Mouse (Mus musculus) adrenal gland, postnatal 14 days (tissue): ENCODE measurements around the gene Hpf1. TPM values are rescaled to one million over a fixed set of nuclear protein-coding genes. Genes with fewer than 3 reads are reported as not detected.

ENCODE experiments used
- DNase-seq: peaks from one replicate; pipeline ENCODE4 v3.0.0; 2021; ENCODE audit warnings: mixed read lengths
- long read RNA-seq, 2 experiments: library from polyadenylated mRNA; stranded (forward); transcript quantifications; one replicate each; pipeline ENCODE4 v2.0.0; 2021
- total RNA-seq: library from RNA; stranded (reverse); gene quantifications from 2 replicates; pipeline ENCODE4 v1.2.3, GENCODE M21; 2021

Hpf1 gene
- total RNA-seq, result 25.9 and 30.3 TPM in 2 replicates
- long read RNA-seq, experiment 1, transcript Hpf1-201 (8 exons, 1,191 nt), result major isoform, 29 of 35 reads
- long read RNA-seq, experiment 1, partial matches to known transcripts, result 1 of 35 reads
- long read RNA-seq, experiment 1, other reads (novel, unspliced or antisense), result 2 of 35 reads
- long read RNA-seq, experiment 2, transcript Hpf1-201 (8 exons, 1,191 nt), result major isoform, 29 of 40 reads
- long read RNA-seq, experiment 2, partial matches to known transcripts, result 5 of 40 reads
- long read RNA-seq, experiment 2, other reads (novel, unspliced or antisense), result 4 of 40 reads

DNA sequence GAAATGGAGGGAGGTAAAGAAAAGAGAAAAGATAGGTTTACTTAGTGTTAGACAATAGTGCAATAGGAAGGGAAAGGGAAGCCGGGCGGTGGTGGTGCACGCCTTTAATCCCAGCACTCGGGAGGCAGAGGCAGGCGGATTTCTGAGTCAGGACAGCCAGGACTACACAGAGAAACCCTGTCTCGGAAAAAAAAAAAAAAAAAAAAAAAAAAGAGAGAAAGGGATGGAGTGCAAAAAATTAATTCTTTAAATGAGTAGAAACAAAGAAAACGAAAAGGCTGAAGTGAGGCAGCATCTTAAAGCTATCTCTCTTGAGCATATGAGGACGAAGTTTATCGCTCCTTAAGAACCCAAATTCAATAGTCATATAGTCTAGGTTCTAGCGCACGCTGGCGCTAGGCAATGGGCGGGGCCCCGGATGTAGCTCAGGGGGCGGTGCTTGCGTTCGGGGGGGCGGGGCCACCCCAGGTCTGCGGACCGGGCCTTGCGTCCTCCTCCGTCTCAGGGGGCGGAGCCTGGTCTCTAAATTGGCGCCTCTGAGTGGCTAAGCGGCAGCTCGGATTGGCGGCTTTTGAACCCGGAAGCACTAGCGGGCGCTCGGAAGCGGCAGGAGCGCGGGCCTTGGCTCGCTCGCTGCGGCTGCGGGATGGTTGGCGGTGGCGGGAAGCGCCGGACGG is at the start of gene Hpf1:
Gene Hpf1, plus strand, starts transcription at position 576 of the 677 bp plus-strand sequence.
- DNase-seq, result peak; percentile 97

DNA sequence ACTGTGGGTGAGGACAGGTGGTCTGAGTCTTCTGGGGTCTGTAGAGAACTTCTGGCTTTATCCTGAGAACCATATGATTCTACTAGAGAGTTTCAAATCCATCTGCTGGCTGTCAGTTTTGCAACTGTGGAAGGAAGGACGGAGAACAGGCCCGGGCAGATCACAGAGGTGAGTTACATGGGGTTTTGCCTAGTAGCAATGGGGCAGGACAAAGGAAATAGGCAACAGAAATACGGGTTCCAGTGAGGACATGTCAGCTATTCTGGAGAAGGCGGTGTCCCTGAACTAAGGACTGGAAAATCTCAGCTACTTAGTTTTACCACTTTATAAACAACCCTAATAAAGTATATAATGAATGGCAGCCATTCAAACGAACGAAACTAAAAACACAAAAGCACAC is 47.8 kb upstream of the Hpf1 start:
- DNase-seq, result no peak

DNA sequence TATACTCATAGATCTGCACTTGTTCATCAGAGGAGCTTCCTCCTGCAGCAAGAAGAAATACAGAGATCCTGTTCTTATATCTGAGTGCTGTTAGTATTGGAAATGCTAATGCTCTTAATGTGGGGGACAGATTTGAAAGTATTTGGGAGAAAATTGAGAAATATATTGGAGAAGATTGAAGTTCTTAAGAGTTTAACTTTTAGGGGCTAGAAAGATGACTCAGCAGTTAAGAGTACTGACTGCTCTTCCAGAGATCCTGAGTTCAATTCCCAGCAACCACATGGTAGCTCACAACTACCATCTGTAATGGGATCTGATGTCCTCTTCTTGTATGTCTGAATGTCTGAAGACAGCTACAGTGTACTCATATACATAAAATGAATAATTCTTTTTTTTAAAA is 32.7 kb upstream of the Hpf1 start:
- DNase-seq, result no peak

DNA sequence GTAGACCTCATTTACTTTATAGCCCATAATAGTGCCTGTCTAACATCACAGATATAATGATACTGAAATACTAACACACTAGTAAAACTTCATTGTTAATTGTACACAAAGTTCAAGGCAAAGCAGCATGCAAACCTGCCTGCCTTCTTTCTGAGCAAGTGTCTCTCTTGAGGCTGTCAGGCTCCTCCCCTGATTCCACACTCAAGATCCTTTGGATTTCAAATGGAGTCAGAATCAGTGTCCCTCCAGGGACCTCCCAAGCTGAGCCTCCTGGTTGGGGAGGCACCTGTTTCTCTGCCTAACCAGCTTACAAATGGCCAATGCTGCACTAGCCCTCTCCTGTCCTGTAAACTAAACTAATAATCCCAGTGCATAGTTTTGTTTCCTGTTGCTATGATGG is 32.1 kb upstream of the Hpf1 start:
- no peak for DNase-seq

DNA sequence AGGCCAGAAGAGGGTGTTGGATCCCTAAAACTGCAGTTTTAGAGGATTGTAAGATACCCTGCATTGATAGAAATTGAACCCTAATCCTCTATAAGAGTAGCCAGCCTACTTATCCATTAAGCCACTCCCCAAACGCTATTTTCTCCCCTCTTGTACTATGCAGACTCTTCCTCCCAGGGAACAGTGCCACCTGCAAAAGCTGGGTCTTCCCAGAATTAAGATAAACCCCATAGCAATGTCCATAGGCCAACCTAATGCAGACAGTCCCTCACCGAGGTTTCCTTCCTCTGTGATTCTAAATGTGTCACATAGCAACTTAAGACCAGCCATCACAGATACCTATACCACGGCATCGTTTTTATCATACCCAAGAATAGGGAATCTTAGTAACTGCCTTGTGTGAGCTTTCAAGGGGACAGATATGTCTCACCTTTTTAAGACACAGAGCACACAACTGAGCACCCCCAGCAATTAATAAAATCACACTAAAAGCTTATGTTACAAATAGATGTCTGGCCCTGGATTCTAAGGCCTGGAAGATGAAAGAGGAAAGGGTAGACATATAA is 31.2 kb upstream of the Hpf1 start:
- no peak for DNase-seq

DNA sequence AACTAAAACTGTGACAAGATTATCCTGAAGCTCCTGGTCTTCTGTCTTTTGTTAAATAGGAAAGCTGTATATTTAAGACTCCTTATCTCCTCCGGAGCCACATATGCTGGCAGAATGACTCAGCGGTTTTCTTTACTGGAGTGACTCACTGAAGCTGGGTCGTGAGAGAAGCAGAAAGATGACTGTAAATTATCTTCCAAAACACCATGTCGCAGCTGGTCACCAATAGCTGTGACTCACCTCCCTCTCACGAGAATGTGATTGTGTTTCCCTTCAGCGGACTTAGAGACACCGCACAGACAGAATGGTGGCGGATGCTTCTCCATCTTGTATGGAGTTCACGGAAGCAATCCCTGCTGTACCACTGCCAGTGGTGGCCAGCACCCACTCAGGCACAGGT is 30.6 kb upstream of the Hpf1 start:
- DNase-seq, result peak; percentile 56

DNA sequence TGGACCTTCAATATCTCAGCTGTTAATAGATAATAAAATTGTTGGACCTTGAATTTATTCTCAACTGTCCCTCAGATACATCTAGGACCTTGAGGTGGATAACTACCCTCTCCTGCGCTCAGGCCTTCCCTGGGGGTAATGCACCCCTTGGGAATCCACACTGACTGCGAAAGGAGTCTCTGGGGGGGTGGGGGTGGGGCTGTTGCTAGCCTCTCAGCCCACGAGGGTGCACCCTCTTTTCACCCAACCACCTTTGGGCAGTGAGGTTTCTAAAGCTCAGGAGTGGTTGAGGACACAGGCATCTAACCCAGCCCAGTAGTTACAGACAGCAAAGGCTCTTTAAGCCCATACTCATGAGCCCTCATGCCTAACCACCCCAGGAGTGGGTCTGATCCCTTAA is 29.5 kb upstream of the Hpf1 start:
- DNase-seq, result no peak

DNA sequence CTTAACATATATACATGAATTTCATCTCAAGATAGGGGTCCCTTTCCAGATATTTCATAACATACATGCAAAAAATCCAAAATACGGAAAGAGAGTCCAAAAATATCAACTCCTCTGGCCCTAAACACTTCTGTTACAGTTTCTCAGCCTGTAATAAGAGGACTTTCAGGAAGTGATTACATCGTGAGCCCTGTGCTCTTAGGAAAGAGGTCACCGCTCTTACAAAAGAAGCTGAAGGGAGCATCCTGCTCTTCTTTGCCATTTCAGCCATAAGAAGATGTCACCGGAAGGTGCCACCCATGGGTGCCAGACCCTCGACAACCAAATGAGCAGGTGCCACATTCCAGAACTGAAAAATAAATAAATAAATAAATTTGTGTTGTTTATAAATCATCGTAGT is 28.4 kb upstream of the Hpf1 start:
- no peak for DNase-seq

DNA sequence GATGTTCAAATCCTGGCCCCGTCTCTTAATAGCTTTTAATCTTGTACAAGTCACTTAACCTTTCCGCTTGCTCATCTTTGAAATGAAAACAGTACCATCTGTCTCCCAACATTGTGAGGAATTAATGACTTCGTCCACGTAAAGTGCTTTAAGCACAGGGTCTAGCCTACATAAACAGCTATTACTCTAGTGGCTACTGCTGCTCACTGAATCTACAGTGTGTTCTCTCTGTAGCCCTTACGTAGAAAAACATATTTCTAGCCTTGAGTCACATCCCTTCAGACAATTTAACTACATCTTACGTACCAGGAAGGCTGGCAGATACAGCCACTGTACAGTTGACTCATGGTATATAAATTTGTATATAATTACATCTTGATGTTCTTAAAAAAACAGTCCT is 25.3 kb upstream of the Hpf1 start:
- no peak for DNase-seq

DNA sequence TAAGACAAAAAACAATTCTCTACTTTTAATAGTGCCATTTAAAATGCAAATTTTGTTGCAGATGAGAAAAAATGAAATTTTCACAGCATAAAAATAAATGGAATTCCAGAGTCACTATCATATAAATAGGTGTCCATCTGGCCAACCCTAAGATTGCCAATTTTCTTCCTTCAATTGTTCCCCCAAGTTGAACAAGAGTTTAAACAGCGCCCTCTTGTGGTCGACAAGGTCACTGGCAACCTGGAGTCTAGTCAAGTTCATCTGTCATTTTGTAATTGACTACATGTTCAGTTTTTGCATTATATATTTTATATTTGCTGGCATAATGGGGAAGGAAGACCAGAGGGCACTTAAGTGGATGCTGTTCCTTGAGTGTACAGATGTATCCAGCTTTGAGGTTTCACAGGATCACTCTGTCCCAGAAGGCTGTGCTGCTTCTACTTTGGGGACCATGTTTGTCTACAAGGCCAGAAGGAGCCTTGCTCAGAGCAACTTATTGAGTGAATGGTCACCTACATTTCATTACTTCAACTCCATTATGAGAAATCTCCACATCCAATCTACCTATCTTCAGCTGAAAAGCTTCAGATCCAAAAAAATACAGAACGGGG is 24.6 kb upstream of the Hpf1 start:
- DNase-seq, result peak; percentile 81

DNA sequence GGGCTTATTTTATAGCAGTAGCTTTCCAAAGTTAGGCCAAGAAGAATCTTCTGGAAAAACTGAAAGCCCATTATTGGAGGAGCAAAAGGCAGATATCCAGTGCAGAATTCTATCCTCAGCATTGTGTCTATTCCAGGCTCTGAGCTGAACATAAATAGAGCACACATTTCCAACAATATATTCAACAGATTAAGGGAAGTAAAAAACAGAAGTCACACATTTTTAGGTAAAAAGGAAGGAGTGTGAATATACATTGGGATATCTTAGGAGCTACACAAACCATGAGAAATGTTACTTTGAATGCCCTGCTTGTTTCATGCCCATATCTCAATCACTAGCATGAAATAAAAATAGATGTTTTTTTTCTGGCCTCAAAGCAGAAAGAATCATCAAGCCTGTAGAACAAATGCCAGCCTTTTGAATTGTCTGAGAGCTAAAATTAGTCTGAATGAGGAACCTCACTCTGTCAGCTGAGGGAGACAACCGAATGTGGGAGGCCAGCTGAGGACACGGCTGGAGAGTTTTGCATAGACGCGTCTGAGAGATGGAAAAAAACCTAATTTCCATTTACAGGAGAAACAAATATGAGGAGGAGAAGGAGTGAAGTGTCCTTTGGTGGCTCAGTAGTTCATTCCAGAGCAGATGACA is 22.6 kb upstream of the Hpf1 start:
- no peak for DNase-seq

DNA sequence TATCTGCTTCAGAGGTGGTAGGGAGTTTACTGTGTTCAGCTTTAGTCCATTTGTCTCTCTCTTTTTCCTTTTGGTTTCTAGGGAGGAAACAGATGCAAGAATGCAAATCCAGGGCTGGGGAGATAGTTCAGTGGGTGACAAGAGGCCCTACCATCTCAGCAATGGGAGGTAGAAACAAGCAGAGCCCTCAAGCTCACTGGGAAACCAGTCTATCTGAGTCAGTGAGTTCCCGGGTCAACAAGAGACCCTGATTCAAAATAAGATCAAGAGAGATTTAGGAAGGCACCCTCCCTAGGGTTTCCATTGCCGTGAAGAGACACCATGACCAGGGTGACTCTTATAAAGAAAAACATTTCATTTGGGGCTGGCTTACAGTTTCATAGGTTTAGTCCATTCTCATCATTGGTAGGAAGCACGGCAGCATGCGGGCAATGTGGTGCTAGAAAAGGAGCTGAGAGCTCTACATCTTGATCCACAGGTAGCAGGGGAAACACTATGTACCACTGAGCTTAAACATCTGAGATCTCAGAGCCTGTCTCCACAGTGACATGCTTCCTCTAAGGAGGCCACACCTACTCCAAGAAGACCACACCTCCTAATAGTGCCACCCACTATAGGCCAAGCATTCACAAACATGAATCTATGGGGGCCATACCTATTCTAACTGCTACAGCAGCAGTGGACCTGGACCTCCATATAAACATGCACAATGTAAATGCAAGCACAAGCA is 21.8 kb upstream of the Hpf1 start:
- no peak for DNase-seq

DNA sequence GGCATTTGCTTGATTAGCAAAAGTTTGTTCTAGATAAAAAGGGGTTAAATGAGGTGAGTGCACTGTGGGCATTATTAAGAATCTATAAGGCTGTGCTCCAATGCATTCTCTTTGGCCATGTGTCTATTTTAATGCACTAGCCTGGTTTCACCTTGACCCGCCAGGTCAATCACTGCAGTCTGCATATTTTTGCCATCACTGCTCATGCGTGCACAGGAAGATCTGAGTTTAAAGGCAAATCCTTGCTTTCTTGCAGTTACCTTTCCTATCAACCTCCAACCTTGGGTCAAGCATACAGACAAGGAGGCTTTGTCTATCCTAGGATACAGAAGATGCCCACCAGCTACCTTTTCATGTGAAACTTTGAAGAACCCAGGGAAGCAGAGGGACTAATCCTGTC is 20.5 kb upstream of the Hpf1 start:
- DNase-seq, result no peak

DNA sequence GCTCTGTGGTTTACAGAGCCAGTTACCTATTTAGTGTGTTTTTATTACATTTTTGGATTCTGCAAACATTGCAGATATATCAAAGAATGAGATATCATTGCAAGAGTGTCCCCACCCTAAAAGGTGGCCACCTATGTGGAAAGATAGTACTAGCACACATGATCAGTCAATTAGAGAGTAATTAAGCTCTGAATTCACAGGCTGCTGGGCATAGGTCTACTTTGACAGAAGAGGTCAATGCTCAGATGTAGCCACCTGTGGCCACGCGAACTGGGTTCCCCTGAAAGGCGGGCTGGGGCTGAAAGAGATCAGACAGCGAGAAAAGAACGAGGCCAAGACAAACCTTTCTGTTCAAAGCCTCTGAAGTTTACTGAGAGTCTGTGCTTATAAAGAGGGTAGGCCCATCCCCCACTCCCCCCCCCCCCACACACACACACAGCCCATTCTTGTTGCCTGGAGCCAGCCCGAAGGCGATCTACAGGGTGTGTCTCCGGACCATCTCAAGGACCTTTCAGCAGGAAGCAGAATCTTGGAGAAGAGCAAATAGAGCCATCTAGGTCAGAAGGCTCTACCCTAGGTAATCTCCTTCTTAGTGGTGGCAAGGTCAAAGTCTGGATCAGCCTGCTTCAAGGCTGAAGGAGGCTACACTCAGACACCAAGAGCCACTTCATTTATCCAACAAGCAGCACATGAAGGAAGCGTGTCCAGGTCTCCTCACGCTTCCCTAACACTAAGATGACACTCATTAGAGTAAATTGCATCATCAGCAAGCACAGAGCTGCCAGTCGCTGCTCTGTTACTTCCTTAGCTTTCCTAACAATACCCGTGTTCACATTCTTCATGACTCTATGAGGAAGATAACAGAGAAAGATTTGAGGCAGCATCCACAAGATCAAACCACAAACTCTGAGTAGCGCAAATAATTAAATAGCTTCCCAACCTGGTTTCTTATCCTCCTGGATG is 19.7 kb upstream of the Hpf1 start:
- no peak for DNase-seq

DNA sequence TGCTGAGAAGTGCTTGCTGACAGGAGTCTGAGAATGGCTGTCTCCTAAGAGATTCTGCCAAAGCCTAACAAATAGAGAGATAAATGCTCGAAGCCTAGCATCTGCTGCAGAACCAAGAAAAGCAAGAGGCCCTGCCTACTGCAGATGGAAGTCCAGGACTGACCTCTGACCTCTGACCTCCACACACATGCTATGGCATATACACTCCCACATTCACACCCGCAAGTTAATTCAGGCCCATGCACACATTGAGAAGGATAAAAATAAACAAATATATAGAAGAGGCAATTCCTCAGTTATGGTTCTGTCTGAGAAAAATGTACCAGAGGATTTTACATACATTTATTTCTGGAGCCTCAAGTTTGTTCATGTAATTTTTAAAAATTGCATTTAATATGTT is 11.6 kb upstream of the Hpf1 start:
- DNase-seq, result no peak

DNA sequence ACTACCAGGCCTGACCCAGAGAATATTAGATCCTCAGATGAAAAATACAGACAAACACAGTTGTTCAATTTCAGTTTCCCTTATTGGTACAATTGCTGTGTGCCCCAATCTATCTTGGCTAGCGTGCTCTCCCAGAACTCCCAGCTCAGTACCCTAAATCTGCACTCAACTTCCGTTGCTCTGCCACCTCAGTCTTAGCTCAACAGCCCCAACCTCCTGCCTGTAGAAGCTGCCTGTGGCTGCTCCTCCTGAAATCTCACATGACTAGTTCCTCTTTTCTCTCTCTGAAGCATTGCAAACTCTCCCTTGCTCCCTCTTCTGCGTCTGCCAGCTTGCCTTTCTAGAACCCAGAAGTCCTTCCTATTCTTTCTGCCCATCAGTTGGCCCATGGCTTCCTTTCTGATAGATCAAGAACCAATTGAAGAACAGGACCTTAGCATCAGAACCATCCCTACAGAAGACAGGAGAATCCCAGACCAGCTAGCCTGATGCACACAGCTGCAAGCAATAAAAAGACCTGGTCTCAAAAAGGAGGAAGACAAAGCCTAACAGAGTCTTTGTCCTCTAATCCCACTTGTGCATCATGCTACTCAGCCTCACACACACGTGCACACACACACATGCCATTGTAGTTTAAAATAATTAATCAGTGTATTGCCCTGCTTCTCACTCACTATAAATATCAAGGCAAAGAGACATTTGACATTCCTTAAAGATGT is 6.6 kb upstream of the Hpf1 start:
- DNase-seq, result no peak

DNA sequence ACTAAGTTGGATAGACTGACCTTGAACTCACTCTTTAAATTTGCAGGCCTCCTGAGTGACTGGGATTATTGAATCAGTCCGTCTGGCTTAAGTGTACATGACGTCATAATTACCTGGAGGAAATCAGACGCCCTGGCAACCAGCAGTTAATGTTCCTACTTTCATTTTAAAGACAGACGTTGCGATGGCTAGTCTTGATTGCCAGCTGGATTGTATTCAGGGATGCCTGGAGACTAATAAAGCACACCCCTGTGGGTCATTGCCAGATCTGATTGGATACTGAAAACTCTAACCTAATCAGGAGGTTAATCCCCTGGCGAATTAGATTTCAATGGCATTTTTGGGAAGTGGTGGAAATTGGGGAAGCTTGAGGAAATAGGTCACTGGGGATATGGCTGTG is 3.5 kb upstream of the Hpf1 start:
- no peak for DNase-seq

DNA sequence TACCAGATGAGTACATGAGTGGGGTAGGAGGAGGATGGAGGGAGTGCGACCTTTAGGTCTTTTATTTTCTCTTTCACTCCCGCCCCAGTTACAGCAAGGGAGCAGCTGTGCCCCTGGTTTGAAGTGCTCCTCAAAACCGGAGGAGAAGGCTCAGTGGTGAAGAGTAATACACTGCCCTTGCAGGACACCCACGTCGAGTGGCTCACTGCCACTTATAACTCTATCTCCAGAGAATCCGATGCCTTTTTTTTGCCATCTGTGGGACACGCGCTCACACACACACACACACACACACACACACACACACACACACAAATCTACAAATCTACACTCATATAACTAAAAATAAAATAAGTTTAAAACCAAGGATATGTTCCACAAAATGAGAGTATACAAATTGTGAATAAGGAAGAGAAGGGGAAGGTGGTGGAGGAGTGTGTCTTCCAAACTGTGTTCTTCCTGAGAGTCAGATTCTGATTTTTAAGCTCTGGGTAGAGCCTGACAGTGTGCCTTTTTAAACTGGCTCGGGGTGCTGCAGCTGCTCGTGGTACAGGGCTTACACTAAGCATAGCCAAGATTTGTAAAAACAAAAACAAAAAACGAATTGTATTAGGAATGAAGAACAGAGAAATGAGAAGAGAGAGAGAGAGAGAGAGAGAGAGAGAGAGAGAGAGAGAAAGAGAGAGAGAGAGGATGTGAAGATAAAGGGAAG is 931 bp upstream of the Hpf1 start:
- no peak for DNase-seq

DNA sequence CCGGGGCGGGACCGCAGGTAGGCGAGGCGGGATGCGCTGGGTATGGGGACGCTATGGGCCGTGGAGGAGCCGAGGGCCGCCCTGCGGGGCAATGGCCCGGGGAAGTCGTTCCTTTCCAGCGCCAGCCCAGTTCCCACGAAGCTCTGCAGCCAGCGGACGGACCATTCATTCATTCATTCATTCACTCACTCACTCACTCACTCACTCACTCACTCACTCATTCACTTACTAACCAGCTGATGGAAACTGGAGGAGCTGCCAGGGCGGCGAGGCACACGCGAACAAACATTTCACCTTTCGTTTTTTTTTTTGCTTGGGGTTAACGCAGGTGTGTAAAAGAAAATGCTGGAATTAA is 279 bp downstream of the Hpf1 start:
- no peak for DNase-seq

DNA sequence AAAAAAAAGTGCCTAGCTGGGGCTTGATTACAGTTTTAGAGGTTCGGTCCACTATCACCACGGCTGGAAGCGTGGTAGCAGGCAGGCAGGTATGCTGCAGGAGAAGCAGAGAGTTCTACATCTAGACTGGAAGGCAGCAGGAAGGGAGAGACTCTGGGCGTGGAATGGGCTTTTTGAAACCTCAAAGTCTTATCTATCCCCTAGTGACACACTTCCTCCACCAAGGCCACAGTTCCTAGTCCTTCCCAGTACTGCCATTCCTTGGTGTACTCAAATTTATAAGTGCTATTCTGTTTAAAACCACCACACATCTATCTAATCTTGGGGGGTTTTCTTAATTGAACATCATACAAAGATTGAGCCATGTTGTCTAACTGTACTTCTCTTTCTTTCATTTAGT is 1.5 kb downstream of the Hpf1 start:
- no peak for DNase-seq
